Mouse (Mus musculus): ENCODE measurements around the gene Ap2a1.

Ap2a1 gene

GRCm38 (mm10) chr7:44863210-44863609, 66.1 kb downstream of the Ap2a1 start:
- DNase-seq: no peak

DNA sequence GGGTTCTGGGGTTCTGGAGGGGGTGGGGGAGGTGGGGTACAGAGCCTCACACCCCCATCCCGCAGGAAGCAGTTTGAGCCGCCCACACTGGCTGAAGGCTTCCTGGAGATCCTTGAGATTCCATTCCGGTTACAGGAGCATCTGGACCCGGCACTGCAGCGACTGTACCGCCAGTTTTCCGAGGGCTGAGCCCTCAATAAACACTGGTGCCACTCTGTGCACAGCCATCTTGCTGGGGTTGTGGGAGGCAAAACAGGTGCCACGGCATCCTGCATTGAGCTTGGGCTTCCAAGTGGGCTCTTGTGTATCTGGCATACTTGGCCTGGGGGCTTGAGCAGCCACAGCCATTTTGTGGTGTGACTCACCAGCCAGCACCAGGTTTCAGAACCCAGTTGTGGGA, 66.9 kb downstream of the Ap2a1 start:
- DNase-seq: no peak

DNA sequence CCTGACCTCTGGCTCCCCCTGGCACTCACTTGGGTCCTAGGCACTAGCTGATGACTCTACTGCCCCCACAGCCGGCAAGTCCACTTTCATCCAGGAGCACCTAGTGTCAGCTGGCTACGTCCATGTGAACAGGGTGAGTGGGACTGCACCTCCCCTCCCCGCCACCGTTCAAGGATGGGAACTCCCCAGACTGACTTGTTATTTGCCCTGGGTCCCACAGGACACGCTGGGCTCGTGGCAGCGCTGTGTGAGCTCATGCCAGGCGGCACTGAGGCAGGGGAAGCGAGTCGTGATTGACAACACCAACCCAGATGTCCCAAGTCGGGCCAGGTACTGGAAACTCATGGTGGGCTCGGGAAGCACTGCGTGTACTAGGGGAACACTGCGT, 67.9 kb downstream of the Ap2a1 start:
- DNase-seq: no peak

GRCm38 (mm10) chr7:44860576-44861428, 68.5 kb downstream of the Ap2a1 start:
- no peak for DNase-seq

DNA sequence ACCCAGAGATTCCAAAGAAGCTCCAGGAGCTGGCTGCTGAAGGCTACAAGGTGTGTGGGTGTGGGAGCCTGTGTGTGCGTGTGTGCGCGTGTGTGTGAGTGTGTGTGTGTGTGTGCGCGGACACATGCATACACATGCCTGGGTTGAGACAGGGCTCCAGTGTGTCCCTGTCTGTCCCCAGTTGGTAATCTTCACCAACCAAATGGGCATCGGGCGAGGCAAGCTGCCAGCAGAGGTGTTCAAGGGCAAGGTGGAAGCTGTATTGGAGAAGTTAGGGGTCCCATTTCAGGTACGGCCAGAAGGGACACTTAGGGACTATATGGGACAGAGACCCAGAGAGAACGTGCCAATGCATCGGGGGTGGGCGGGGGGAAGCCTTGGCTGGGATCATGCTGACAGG, 69.4 kb downstream of the Ap2a1 start:
- DNase-seq: no peak

- peak; percentile 56 for DNase-seq
Measured at GRCm38 (mm10) chr7:44857905-44858304, 71.4 kb downstream of the Ap2a1 start.

- DNase-seq: peak; percentile 85
Measured at GRCm38 (mm10) chr7:44857042-44857552, 72.2 kb downstream of the Ap2a1 start, which contains the start of gene Pnkp. Gene Pnkp, plus strand, starts transcription at chr7:44857139.

GRCm38 (mm10) chr7:44856265-44856916, 72.9 kb downstream of the Ap2a1 start:
- no peak for DNase-seq

GRCm38 (mm10) chr7:44855036-44855435, 74.3 kb downstream of the Ap2a1 start:
- no peak for DNase-seq

DNA sequence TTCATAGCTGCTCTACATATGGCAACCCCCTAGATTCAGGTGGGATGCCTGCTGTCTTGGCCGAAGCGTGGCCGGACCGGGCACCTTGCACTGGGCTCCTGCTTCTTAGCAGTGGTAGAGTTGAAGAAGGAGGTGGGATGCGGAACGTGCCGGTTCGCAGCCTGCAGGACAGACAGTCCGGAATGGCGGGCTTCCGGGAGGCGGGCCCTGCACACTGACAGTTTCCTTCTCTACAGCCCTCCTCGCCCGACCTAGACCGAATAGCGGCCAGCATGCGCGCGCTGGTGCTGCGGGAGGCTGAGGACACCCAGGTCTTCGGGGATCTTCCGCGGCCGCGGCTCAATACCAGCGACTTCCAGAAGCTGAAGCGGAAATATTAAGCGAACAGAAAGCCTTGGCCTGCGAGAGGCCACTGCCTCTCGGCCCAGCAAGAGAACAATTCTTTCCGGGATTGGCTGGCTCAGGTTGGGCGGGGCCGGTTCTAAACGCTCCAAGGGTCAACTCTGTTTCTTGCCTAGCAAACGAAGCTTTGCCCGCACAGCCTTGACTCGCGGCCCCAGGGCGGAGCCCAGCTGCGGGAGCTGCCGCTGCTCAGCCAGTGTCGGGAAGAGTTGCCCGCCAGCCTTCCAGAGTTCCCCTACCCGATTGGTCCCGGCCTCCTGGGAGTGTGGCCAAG, 74.8 kb downstream of the Ap2a1 start:
- peak; percentile 97 for DNase-seq

DNA sequence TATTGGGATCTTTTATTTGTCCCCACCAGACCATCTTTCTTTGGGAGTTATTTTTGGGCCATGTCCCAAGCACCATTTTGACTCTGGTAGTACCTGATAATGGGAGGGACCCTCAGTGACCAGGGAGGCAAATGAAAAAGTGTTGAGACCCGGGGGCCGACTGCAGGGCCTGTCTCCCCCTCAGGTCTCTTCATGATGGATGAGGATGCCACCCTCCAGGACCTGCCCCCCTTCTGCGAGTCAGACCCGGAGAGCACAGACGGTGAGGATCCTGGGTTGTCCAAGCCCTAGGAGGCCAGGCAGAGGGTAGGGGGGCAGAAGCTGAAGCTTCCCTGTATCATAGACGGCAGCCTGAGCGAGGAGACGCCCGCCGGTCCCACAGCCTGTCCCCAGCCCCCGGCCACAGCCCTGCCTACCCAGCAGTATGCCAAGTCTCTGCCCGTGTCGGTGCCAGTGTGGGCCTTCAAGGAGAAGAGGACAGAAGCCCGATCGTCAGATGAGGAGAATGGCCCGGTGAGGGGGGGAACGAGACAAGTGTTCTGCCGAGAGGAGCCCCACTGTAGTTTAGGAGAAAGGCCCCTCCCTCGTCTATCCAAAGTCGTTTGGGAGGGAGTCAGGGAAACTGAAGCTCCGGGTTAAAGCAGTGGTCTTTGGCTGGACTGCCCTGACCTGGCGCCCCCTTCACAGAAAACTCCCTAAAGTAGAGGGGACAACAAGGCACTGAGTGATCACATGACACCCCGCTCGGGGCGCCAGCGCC, 75.5 kb downstream of the Ap2a1 start:
- DNase-seq: no peak

GRCm38 (mm10) chr7:44853065-44853464, 76.2 kb downstream of the Ap2a1 start:
- DNase-seq: no peak

DNA sequence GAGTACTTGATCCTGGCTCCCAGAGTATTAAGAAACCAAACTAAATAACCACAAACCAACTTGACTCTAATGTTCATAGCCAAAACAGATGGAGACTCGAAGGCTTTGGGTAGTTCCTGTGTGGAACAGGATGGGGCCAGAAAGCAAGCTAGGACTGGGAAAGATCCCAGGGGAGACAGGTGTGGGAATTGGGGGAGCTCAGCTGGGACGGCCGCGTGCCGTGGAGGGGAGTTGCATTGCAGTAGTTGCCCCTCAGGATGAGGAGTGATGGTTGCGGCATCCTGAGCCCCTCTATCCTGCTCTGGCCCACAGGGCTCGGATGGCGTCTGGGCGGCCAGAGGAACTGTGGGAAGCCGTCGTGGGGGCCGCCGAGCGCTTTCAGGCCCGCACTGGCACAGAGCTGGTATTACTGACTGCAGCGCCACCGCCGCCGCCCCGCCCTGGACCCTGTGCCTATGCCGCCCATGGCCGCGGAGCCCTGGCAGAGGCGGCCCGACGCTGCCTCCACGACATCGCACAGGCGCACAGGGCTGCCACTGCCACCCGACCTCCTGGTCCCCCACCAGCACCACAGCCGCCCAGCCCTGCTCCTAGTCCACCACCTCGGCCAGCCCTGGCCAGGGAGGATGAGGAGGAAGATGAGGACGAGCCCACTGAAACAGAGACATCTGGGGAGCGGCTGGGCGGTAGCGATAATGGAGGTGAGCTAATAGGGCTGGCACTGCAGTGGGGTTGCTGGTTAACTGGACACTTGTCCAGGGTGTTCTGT, 76.9 kb downstream of the Ap2a1 start:
- DNase-seq: no peak

- no peak for DNase-seq
Measured at GRCm38 (mm10) chr7:44851625-44852234, 77.6 kb downstream of the Ap2a1 start.

DNA sequence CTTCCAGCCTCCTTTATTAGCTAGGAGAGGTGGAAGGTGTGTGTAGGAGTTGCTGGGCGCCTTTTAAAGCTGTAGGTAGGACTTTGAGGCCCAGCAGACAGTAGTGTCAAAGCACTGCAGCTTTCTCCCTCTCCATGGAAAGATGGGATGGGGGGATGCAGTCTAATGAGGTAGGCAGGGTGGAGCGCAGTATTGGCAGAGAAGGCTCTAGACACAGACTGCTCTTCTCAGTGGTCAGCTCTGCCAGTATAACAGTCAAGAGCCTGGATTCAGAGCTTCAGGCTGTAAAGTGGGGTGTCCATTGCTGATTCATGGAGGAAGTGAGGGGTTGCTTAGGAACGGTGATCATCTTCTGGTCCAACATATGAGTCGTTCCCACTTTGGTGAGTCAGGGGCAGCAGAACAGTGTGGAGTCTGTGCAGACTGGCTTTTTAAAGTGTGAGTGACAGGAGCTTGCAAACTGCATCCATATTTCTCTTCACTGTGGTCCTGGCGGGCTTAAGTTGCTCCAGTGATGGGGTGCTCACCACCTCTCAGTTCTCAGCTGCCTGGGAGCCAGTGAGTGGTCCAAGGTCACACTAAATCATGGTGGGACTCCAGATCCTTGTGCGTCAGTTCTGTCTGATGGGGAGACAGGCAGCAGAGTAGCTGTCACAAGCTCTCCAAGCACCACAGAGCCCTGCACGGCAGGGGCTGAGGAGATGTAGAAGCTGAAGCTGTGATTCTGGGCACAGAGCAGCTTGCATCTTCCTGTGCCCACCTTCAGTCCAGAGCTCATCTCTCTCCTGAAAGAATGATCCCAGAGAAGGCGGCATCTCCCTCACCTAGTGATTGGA, 78.3 kb downstream of the Ap2a1 start:
- no peak for DNase-seq
